Mouse (Mus musculus) liver, adult 2 months (tissue): ENCODE measurements around the gene Syt2. TPM values are rescaled to one million over a fixed set of nuclear protein-coding genes. Genes with fewer than 3 reads are reported as not detected.

ENCODE experiments used
- DNase-seq: peaks from one replicate; pipeline ENCODE4 v3.0.0-alpha.2; 2011; ENCODE audit warnings: low read depth, low spot score; ENCODE audit errors: extremely low read depth
- H3K27ac ChIP-seq: fragments of 200-500 bp; replicated peaks from 2 replicates; pipeline ENCODE4 v1.5.1; 2012; ENCODE audit warnings: low read depth, mild to moderate bottlenecking, control low read depth, inconsistent platforms, low read length; ENCODE audit not compliant: insufficient read depth
- H3K27me3 ChIP-seq: fragments of 200-500 bp; 2 replicates; pipeline ENCODE4 v1.6.1; 2012; ENCODE audit warnings: mild to moderate bottlenecking, moderate library complexity, low read length, inconsistent platforms; ENCODE audit not compliant: control insufficient read depth, insufficient read depth
- H3K36me3 ChIP-seq: fragments of 200-500 bp; 2 replicates; pipeline ENCODE4 v1.6.1; 2012; ENCODE audit warnings: low read length, inconsistent platforms; ENCODE audit not compliant: control insufficient read depth, insufficient read depth
- H3K4me1 ChIP-seq: fragments of 200-500 bp; 2 replicates; pipeline ENCODE4 v1.6.1; 2011; ENCODE audit warnings: low read length; ENCODE audit not compliant: control insufficient read depth, insufficient read depth
- H3K4me3 ChIP-seq: fragments of 200-500 bp; 2 replicates; pipeline ENCODE4 v1.5.1; 2011; ENCODE audit warnings: low read depth, mild to moderate bottlenecking, control low read depth, low read length, moderate library complexity; ENCODE audit not compliant: insufficient read depth
- H3K79me2 ChIP-seq: fragments of 200-500 bp; 2 replicates; pipeline ENCODE4 v1.6.1; 2012; ENCODE audit warnings: inconsistent platforms, mild to moderate bottlenecking, low read length, moderate library complexity; ENCODE audit not compliant: control insufficient read depth, insufficient read depth
- H3K9ac ChIP-seq: fragments of 200-500 bp; 2 replicates; pipeline ENCODE4 v1.6.1; 2012; ENCODE audit warnings: low read depth, mild to moderate bottlenecking, control low read depth, inconsistent platforms, low read length
- CTCF ChIP-seq: fragments of 200-500 bp; IDR thresholded peaks from 2 replicates; pipeline ENCODE4 v1.5.1; 2011; ENCODE audit warnings: low read depth, low read length, control low read depth
- POLR2A ChIP-seq: fragments of 200-500 bp; IDR thresholded peaks from 2 replicates; pipeline ENCODE4 v1.6.1; 2011; ENCODE audit warnings: low read length, control low read depth; ENCODE audit not compliant: insufficient read depth; ENCODE audit errors: extremely low read depth
- WGBS: fragments of 180-500 bp; shearing (Covaris S2); methylation state at CpG from one replicate; pipeline ENCODE4 v1.1.7; 2018; 5-methylcytosine and 5-hydroxymethylcytosine counted together
- polyA plus RNA-seq: library from polyadenylated mRNA; depleted of rRNA; stranded (reverse); fragments of >200 nt; gene quantifications from 2 replicates; pipeline ENCODE4 v1.2.3, GENCODE M21; 2012
- total RNA-seq: library from RNA; depleted of rRNA; stranded (reverse); fragments of >200 nt; gene quantifications from 2 replicates; pipeline ENCODE4 v1.2.3, GENCODE M21; 2014

The Syt2 gene
- total and polyA plus RNA-seq, 2 experiments, result not detected

- no peak for DNase-seq
- Histone ChIP-seq H3K9ac (no peak overlapping the region), H3K27ac (no peak overlapping the region), H3K4me1 (peaks cover under 1% of the 10 kb centered on the region; the same call in 1 of the 2 replicates), H3K79me2 (no peaks in the 10 kb centered on the region), H3K27me3 (no peaks in the 10 kb centered on the region), H3K36me3 (no peaks in the 10 kb centered on the region), H3K4me3 (no peak overlapping the region)
- TF ChIP-seq POLR2A (no peak), CTCF (no peak)
- 92% methylated on average over 4 of the region's 4 CpGs for WGBS
Measured at GRCm38 (mm10) chr1:134766448-134766847, 120.0 kb downstream of the Syt2 start.

DNA sequence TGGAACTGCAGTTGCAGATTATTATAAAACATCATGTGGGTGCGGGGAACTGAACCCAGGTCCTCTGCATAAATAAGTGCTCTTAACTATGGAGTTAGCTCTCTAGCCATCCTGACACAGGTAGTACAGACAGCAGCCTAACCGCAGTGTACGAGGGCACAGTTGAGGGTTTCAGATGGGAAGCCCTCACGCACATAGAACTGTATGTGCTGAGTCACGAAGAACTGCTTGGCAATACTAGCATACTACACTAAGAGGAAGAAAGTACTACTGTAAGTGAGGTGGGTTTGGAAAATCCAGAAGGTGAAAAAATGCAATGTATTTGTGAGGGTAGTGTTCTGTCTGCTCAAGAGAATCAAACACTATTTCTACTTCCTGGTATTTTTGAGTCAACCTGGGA lies 123.8 kb downstream of the Syt2 start:
- Histone ChIP-seq H3K27me3 (no peaks in the 10 kb centered on the region), H3K4me3 (no peak overlapping the region), H3K79me2 (no peaks in the 10 kb centered on the region), H3K9ac (no peak overlapping the region), H3K4me1 (peaks cover 9% of the 10 kb centered on the region; the same call in 1 of the 2 replicates), H3K36me3 (no peaks in the 10 kb centered on the region; the same call in 1 of the 2 replicates), H3K27ac (no peak overlapping the region)
- no peak for DNase-seq
- 97% methylated on average over 5 of the region's 5 CpGs for WGBS
- TF ChIP-seq CTCF, result no peak
- no peak for TF ChIP-seq POLR2A

GRCm38 (mm10) chr1:134771353-134771752 lies 124.9 kb downstream of the Syt2 start:
- Histone ChIP-seq H3K36me3 (peaks cover 4% of the 10 kb centered on the region), H3K4me3 (no peak overlapping the region), H3K79me2 (no peaks in the 10 kb centered on the region), H3K9ac (no peak overlapping the region), H3K27ac (peak overlapping the region; percentile 1; the same call in 1 of the 2 replicates), H3K4me1 (peaks cover 9% of the 10 kb centered on the region; the same call in 1 of the 2 replicates), H3K27me3 (no peaks in the 10 kb centered on the region)
- TF ChIP-seq CTCF (no peak), POLR2A (no peak)
- 27% methylated on average over 6 of the region's 6 CpGs for WGBS
- peak; percentile 76 for DNase-seq

- no peaks in the 10 kb centered on the region for H3K79me2 ChIP-seq
- WGBS, result 94% methylated on average over 7 of the region's 7 CpGs
- TF ChIP-seq POLR2A (no peak), CTCF (no peak)
- no peak overlapping the region for H3K9ac ChIP-seq
- H3K27ac ChIP-seq, result no peak overlapping the region
- no peaks in the 10 kb centered on the region for H3K27me3 ChIP-seq
- no peak for DNase-seq
- H3K4me3 ChIP-seq, result no peak overlapping the region
- peaks cover 4% of the 10 kb centered on the region for H3K36me3 ChIP-seq
- peaks cover 9% of the 10 kb centered on the region; the same call in 1 of the 2 replicates for H3K4me1 ChIP-seq
Measured at GRCm38 (mm10) chr1:134771999-134772398, 125.5 kb downstream of the Syt2 start.

DNA sequence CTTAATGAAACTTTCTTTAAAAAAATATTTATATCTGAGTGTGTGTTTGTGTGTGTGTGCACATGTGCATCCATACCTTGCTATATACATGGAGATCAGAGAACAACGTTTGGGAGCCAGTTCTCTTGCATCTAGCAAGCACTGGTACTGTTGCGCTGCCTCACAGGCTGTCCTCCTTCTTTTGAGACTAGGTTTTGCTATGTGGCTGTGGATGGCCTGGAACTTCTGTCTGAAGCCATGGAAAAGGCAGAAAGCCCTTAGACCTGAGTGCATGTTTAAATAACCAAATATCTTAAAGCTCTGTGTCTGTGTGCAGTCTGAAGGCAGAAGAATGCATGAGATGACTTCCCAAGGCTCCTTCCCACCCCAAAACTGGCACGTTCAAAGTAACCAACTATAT lies 126.3 kb downstream of the Syt2 start:
- H3K27ac ChIP-seq, result no peak overlapping the region
- no peaks in the 10 kb centered on the region for H3K27me3 ChIP-seq
- no peak overlapping the region for H3K4me3 ChIP-seq
- no peaks in the 10 kb centered on the region for H3K79me2 ChIP-seq
- no peak for DNase-seq
- H3K36me3 ChIP-seq, result peaks cover 4% of the 10 kb centered on the region
- WGBS, result 86% methylated on average over 3 of the region's 3 CpGs
- no peak overlapping the region for H3K9ac ChIP-seq
- no peak for TF ChIP-seq POLR2A
- TF ChIP-seq CTCF, result no peak
- H3K4me1 ChIP-seq, result peaks cover 9% of the 10 kb centered on the region; the same call in 1 of the 2 replicates

DNA sequence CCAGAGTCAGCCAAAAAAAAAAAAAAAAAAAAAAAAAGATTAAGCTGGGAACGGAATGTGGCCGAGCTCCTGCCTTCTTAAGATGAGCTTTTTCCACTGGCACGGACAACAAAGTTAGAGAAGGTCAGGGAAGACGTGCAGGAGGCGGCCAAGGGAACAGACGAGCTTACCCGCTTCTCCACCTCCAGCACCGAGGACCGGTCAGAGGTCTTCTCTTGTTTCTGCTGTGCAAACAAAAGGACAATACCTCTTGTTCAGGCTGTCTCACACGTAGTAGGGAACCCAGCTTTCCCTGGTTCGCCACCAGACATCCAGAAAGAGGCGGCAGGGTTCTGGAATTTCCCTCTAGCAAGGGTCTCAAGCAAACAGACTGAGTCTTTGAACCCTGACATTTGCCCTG lies 126.8 kb downstream of the Syt2 start:
- 88% methylated on average over 12 of the region's 12 CpGs for WGBS
- no peak overlapping the region; the same call in 1 of the 2 replicates for H3K27ac ChIP-seq
- no peak for TF ChIP-seq POLR2A
- TF ChIP-seq CTCF, result no peak
- H3K4me3 ChIP-seq, result no peak overlapping the region
- H3K36me3 ChIP-seq, result peaks cover 4% of the 10 kb centered on the region
- H3K79me2 ChIP-seq, result no peaks in the 10 kb centered on the region
- no peak overlapping the region for H3K9ac ChIP-seq
- no peak for DNase-seq
- peaks cover 9% of the 10 kb centered on the region; the same call in 1 of the 2 replicates for H3K4me1 ChIP-seq
- H3K27me3 ChIP-seq, result no peaks in the 10 kb centered on the region
